Mouse (Mus musculus) limb, embryonic 15.5 days (tissue): ENCODE measurements at regions not wholly inside any gene's neighbourhood (a gene's known extent, or its start where the extent isn't known, plus 50 kb on each side); places are given as distances from the start of the nearest gene placed in this dataset.

Experiments
- ATAC-seq: fragments of 200-750 bp; cut with Nextera tagmentation; 2 replicates; pipeline ENCODE4 v1.8.0; 2017; ENCODE audit warnings: low read depth, moderate TSS enrichment; ENCODE audit not compliant: insufficient number of reproducible peaks, low FRiP score, low TSS enrichment
- H3K27ac ChIP-seq: fragments of 300-500 bp; sonication (generic); 2 replicates; pipeline ENCODE4 v1.5.1; 2015; ENCODE audit warnings: moderate library complexity, mild to moderate bottlenecking, inconsistent platforms
- H3K27me3 ChIP-seq: fragments of 300-500 bp; sonication (generic); 2 replicates; pipeline ENCODE4 v1.6.1; 2015; ENCODE audit warnings: inconsistent platforms
- H3K36me3 ChIP-seq: fragments of 300-500 bp; sonication (generic); 2 replicates; pipeline ENCODE4 v1.6.1; 2015; ENCODE audit warnings: inconsistent platforms
- H3K4me1 ChIP-seq: fragments of 300-500 bp; sonication (generic); 2 replicates; pipeline ENCODE4 v1.6.1; 2015; ENCODE audit warnings: inconsistent platforms
- H3K4me2 ChIP-seq: fragments of 300-500 bp; sonication (generic); 2 replicates; pipeline ENCODE4 v1.6.1; 2015; ENCODE audit warnings: mild to moderate bottlenecking, inconsistent platforms
- H3K4me3 ChIP-seq: fragments of 300-500 bp; sonication (generic); 2 replicates; pipeline ENCODE4 v1.5.1; 2015; ENCODE audit warnings: mild to moderate bottlenecking, inconsistent platforms
- H3K9ac ChIP-seq: fragments of 300-500 bp; sonication (generic); 2 replicates; pipeline ENCODE4 v1.6.1; 2015; ENCODE audit warnings: inconsistent platforms
- H3K9me3 ChIP-seq: fragments of 300-500 bp; sonication (generic); 2 replicates; pipeline ENCODE4 v1.6.1; 2016; ENCODE audit warnings: inconsistent platforms
- WGBS: fragments of 180-500 bp; shearing (Covaris S2); methylation state at CpG from one replicate; pipeline ENCODE4 v1.1.7; 2015; 5-methylcytosine and 5-hydroxymethylcytosine counted together

DNA sequence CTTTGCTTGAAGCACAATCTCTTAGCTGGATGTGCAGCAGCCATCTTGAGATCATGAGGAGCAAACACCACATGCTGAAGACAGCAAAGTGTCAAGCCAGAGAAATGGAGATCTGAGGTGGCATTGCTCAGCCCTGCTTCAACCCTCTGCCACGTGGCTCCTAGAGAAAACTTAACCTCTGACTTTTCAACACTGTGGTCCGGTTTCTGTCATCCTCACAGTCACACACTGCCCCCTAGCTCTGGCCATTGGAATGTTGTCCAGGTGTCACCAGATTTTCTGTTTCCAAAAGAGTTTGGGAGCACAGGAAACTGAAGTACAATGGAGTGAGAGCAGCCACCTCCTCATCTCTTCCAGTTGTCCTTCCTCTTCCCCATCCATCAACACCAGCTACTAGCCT lies 50.2 kb upstream of the Dhx15 start:
- ATAC-seq = no peak
- Histone ChIP-seq H3K4me1 (0 out of 2 replicates have a peak, but pooled peaks cover 9% of the 10 kb centered on the region), H3K4me2 (no peak overlapping the region), H3K9me3 (no peaks in the 10 kb centered on the region), H3K36me3 (no peaks in the 10 kb centered on the region), H3K4me3 (no peak overlapping the region), H3K27me3 (no peaks in the 10 kb centered on the region), H3K27ac (no peak overlapping the region), H3K9ac (no peak overlapping the region)
- 0% methylated on average over 2 of the region's 2 CpGs for WGBS
